Mouse (Mus musculus): ENCODE measurements around the gene Myo18a. TPM values are rescaled to one million over a fixed set of nuclear protein-coding genes. Genes with fewer than 3 reads are reported as not detected.

The Myo18a gene
- polyA plus RNA-seq, 1 experiment from 2014 or later, result 29.7 TPM

- H3K4me1 ChIP-seq (replicated peaks), result peaks cover 44% of the 10 kb centered on the region
- no peaks in the 10 kb centered on the region for H3K9me3 ChIP-seq
- no peaks in the 10 kb centered on the region for H3K27me3 ChIP-seq (ENCODE audit: insufficient read depth, poor library complexity, severe bottlenecking)
- peak; percentile 38 for DNase-seq (ENCODE audit: low spot score)
- 33% methylated on average over 8 of the region's 8 CpGs for WGBS
- H3K27ac ChIP-seq, result peak overlapping the region; percentile 74
- H3K36me3 ChIP-seq, result no peaks in the 10 kb centered on the region
- no peak overlapping the region for H3K4me3 ChIP-seq
Measured at GRCm38 (mm10) chr11:77791241-77791727, 28.2 kb downstream of the Myo18a start.

GRCm38 (mm10) chr11:77791752-77792565 lies 28.9 kb downstream of the Myo18a start:
- WGBS, result 57% methylated on average over 12 of the region's 12 CpGs
- no peaks in the 10 kb centered on the region for H3K27me3 ChIP-seq (ENCODE audit: insufficient read depth, poor library complexity, severe bottlenecking)
- no peaks in the 10 kb centered on the region for H3K9me3 ChIP-seq
- no peak overlapping the region for H3K4me3 ChIP-seq
- no peak for DNase-seq (ENCODE audit: low spot score)
- no peaks in the 10 kb centered on the region for H3K36me3 ChIP-seq
- H3K27ac ChIP-seq, result peak overlapping the region; percentile 74
- H3K4me1 ChIP-seq (replicated peaks), result peaks cover 40% of the 10 kb centered on the region

GRCm38 (mm10) chr11:77792566-77792909 lies 29.5 kb downstream of the Myo18a start:
- no peak overlapping the region for H3K4me3 ChIP-seq
- no peak for DNase-seq (ENCODE audit: low spot score)
- H3K9me3 ChIP-seq, result no peaks in the 10 kb centered on the region
- 74% methylated on average over 7 of the region's 7 CpGs for WGBS
- peaks cover 40% of the 10 kb centered on the region for H3K4me1 ChIP-seq (replicated peaks)
- H3K27ac ChIP-seq, result peak overlapping the region; percentile 83
- no peaks in the 10 kb centered on the region for H3K27me3 ChIP-seq (ENCODE audit: insufficient read depth, poor library complexity, severe bottlenecking)
- no peaks in the 10 kb centered on the region for H3K36me3 ChIP-seq

- WGBS, result 6% methylated on average over 19 of the region's 19 CpGs
Measured at GRCm38 (mm10) chr11:77793238-77793930, 30.3 kb downstream of the Myo18a start.

GRCm38 (mm10) chr11:77795216-77795615 lies 32.2 kb downstream of the Myo18a start:
- H3K36me3 ChIP-seq, result no peaks in the 10 kb centered on the region
- no peak overlapping the region for H3K4me3 ChIP-seq

More at GRCm38 (mm10) chr11:77793238-77793930, 30.3 kb downstream of the Myo18a start:
- no peaks in the 10 kb centered on the region for H3K27me3 ChIP-seq (ENCODE audit: insufficient read depth, poor library complexity, severe bottlenecking)
- no peaks in the 10 kb centered on the region for H3K9me3 ChIP-seq
- peak; percentile 97 for DNase-seq (ENCODE audit: low spot score)
- peak overlapping the region; percentile 83 for H3K27ac ChIP-seq
- peak overlapping the region; percentile 56 for H3K4me3 ChIP-seq
- H3K36me3 ChIP-seq, result no peaks in the 10 kb centered on the region
- H3K4me1 ChIP-seq (replicated peaks), result peaks cover 40% of the 10 kb centered on the region

GRCm38 (mm10) chr11:77800491-77800868 lies 37.4 kb downstream of the Myo18a start:
- Histone ChIP-seq H3K27me3 (ENCODE audit: insufficient read depth, poor library complexity, severe bottlenecking) (no peaks in the 10 kb centered on the region), H3K27ac (peak overlapping the region; percentile 31; the same call in 1 of the 2 replicates), H3K9me3 (no peaks in the 10 kb centered on the region), H3K36me3 (no peaks in the 10 kb centered on the region), H3K4me1 (replicated peaks) (peaks cover 32% of the 10 kb centered on the region), H3K4me3 (no peak overlapping the region)
- DNase-seq (ENCODE audit: low spot score), result no peak
- 76% methylated on average over 9 of the region's 9 CpGs for WGBS

More at GRCm38 (mm10) chr11:77795216-77795615, 32.2 kb downstream of the Myo18a start:
- WGBS, result 80% methylated on average over 5 of the region's 5 CpGs
- Histone ChIP-seq H3K27me3 (ENCODE audit: insufficient read depth, poor library complexity, severe bottlenecking) (no peaks in the 10 kb centered on the region), H3K4me1 (replicated peaks) (peaks cover 39% of the 10 kb centered on the region), H3K9me3 (no peaks in the 10 kb centered on the region), H3K27ac (no peak overlapping the region)
- DNase-seq (ENCODE audit: low spot score), result no peak

- Histone ChIP-seq H3K27me3 (ENCODE audit: insufficient read depth, poor library complexity, severe bottlenecking) (no peaks in the 10 kb centered on the region), H3K9me3 (no peaks in the 10 kb centered on the region), H3K4me1 (replicated peaks) (peaks cover 33% of the 10 kb centered on the region), H3K4me3 (peak overlapping the region; percentile 18; the same call in 1 of the 2 replicates), H3K36me3 (no peaks in the 10 kb centered on the region), H3K27ac (peak overlapping the region; percentile 54)
- 30% methylated on average over 15 of the region's 15 CpGs for WGBS
- DNase-seq (ENCODE audit: low spot score), result peak; percentile 40
Measured at GRCm38 (mm10) chr11:77800869-77801701, 38.0 kb downstream of the Myo18a start.

GRCm38 (mm10) chr11:77802341-77802865 lies 39.4 kb downstream of the Myo18a start:
- 67% methylated on average over 9 of the region's 9 CpGs for WGBS
- Histone ChIP-seq H3K9me3 (no peaks in the 10 kb centered on the region), H3K4me3 (no peak overlapping the region), H3K27me3 (ENCODE audit: insufficient read depth, poor library complexity, severe bottlenecking) (no peaks in the 10 kb centered on the region), H3K27ac (peak overlapping the region; percentile 35; the same call in 1 of the 2 replicates), H3K36me3 (no peaks in the 10 kb centered on the region), H3K4me1 (replicated peaks) (peaks cover 43% of the 10 kb centered on the region)
- DNase-seq (ENCODE audit: low spot score), result no peak

GRCm38 (mm10) chr11:77806218-77806617 lies 43.2 kb downstream of the Myo18a start:
- 24% methylated on average over 2 of the region's 2 CpGs for WGBS
- H3K27ac ChIP-seq, result no peak overlapping the region
- peaks cover 62% of the 10 kb centered on the region for H3K4me1 ChIP-seq (replicated peaks)
- no peaks in the 10 kb centered on the region for H3K27me3 ChIP-seq (ENCODE audit: insufficient read depth, poor library complexity, severe bottlenecking)
- DNase-seq (ENCODE audit: low spot score), result no peak
- H3K36me3 ChIP-seq, result 0 out of 2 replicates have a peak, but pooled peaks cover 4% of the 10 kb centered on the region
- no peaks in the 10 kb centered on the region for H3K9me3 ChIP-seq
- H3K4me3 ChIP-seq, result no peak overlapping the region

GRCm38 (mm10) chr11:77806855-77807254 lies 43.8 kb downstream of the Myo18a start:
- DNase-seq (ENCODE audit: low spot score), result no peak
- WGBS, result 84% methylated on average over 6 of the region's 6 CpGs
- no peaks in the 10 kb centered on the region for H3K27me3 ChIP-seq (ENCODE audit: insufficient read depth, poor library complexity, severe bottlenecking)
- H3K9me3 ChIP-seq, result no peaks in the 10 kb centered on the region
- peaks cover 7% of the 10 kb centered on the region; the same call in 1 of the 2 replicates for H3K36me3 ChIP-seq
- no peak overlapping the region for H3K27ac ChIP-seq
- peaks cover 58% of the 10 kb centered on the region for H3K4me1 ChIP-seq (replicated peaks)
- no peak overlapping the region for H3K4me3 ChIP-seq

GRCm38 (mm10) chr11:77808051-77808465 lies 45.0 kb downstream of the Myo18a start:
- H3K4me3 ChIP-seq, result no peak overlapping the region
- peak overlapping the region; percentile 79; the same call in 1 of the 2 replicates for H3K27ac ChIP-seq
- WGBS, result 27% methylated on average over 5 of the region's 5 CpGs
- no peak for DNase-seq (ENCODE audit: low spot score)
- H3K4me1 ChIP-seq (replicated peaks), result peaks cover 50% of the 10 kb centered on the region
- peaks cover 18% of the 10 kb centered on the region for H3K36me3 ChIP-seq
- no peaks in the 10 kb centered on the region for H3K9me3 ChIP-seq
- H3K27me3 ChIP-seq (ENCODE audit: insufficient read depth, poor library complexity, severe bottlenecking), result no peaks in the 10 kb centered on the region

- no peak overlapping the region for H3K4me3 ChIP-seq
- peaks cover 18% of the 10 kb centered on the region for H3K36me3 ChIP-seq
- no peak for DNase-seq (ENCODE audit: low spot score)
- peaks cover 48% of the 10 kb centered on the region for H3K4me1 ChIP-seq (replicated peaks)
- H3K9me3 ChIP-seq, result no peaks in the 10 kb centered on the region
- WGBS, result 64% methylated on average over 4 of the region's 4 CpGs
- no peak overlapping the region for H3K27ac ChIP-seq
- H3K27me3 ChIP-seq (ENCODE audit: insufficient read depth, poor library complexity, severe bottlenecking), result no peaks in the 10 kb centered on the region
Measured at GRCm38 (mm10) chr11:77809215-77809614, 46.2 kb downstream of the Myo18a start.

All from hindbrain, embryonic 10.5 days (tissue).